Mouse (Mus musculus): ENCODE results near the gene Snx8.

- TF ChIP-seq POLR2A (IDR thresholded peaks at IDR 0.05; ENCODE audit: insufficient read depth, low read length) (no peak), CTCF (IDR thresholded peaks at IDR 0.05; ENCODE audit: low read depth, low read length) (no peak), EP300 (IDR thresholded peaks at IDR 0.05; ENCODE audit: insufficient read depth, low read depth, low read length) (no peak)
These were observed 4.6 kb downstream of the Snx8 start for GRCm38 (mm10) chr5:140384462-140384861.

Data from ES-Bruce4 (cell line).